ENCODE assay signal across 15 mouse cellular contexts in the genomic region with DNA sequence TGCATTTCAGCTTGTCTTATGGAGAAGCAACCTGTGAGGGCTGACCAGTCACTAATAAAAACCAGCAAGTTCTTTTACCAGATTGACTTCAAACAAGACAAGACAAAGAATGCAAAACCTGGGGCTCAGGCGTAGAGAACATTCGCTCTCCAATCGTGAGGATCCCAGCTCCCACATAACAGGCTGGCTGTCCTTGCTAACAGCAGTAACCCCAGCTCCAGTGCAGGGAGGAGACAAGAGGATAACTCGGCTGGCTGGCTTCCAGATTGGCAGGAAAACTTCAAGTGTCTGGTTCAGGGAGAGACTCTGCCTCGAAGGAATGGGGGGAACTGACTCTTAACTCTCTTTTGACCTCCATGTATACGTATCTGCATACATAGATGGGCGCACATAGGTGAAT.
DNase-seq lines count a peak whose midpoint lies in the region; ATAC-seq and TF ChIP-seq lines count a peak whose summit lies in the region.
"Had no signal": no experiment of that assay in that cellular context is flagged by ENCODE, and none has a peak within 500 bp of the region (broad histone marks: within the 10 kb centered on the region; RNA-seq: fewer than 3 reads in every experiment).

No protein-coding gene starts in this region.

- no peak overlapping the region for H3K4me3 ChIP-seq in liver, adult 2 months (ENCODE audit: insufficient read depth, low read depth, low read length)
- no peak overlapping the region for H3K4me3 ChIP-seq in stomach, embryonic 14.5 days (ENCODE audit: low read depth, low read length)
- no peak overlapping the region for H3K4me3 ChIP-seq in hindbrain, embryonic 10.5 days
- H3K4me3 ChIP-seq: hindbrain, embryonic 15.5 days had no signal

- peaks cover 20% of the 10 kb centered on the region; the same call in 1 of the 2 replicates for H3K79me2 ChIP-seq in liver, adult 2 months (ENCODE audit: control insufficient read depth, insufficient read depth, low read length)

- no peaks in the 10 kb centered on the region for H3K9me3 ChIP-seq in stomach, embryonic 14.5 days (ENCODE audit: control insufficient read depth, low read depth, low read length)
- no peaks in the 10 kb centered on the region for H3K9me3 ChIP-seq in hindbrain, embryonic 10.5 days
- H3K9me3 ChIP-seq: hindbrain, embryonic 15.5 days had no signal

- peaks cover 34% of the 10 kb centered on the region for H3K4me1 ChIP-seq in liver, adult 2 months (ENCODE audit: control insufficient read depth, insufficient read depth, low read length)
- peaks cover 3% of the 10 kb centered on the region; the same call in 1 of the 2 replicates for H3K4me1 ChIP-seq in stomach, embryonic 14.5 days (ENCODE audit: control insufficient read depth, insufficient read depth, low read length)
- no peaks in the 10 kb centered on the region for H3K4me1 ChIP-seq in hindbrain, embryonic 10.5 days (replicated peaks)
- H3K4me1 ChIP-seq: hindbrain, embryonic 15.5 days had no signal

- 77% methylated on average over 7 of the region's 7 CpGs for WGBS in liver, adult 2 months
- WGBS in stomach, embryonic 14.5 days, result 86% methylated on average over 7 of the region's 7 CpGs
- 86% methylated on average over 7 of the region's 7 CpGs for WGBS in hindbrain, embryonic 10.5 days

- 0 out of 2 replicates have a peak overlapping the region, but pooled peaks have one; percentile 0 for H3K27ac ChIP-seq in liver, adult 2 months (replicated peaks; ENCODE audit: insufficient read depth, low read depth, low read length)
- H3K27ac ChIP-seq in stomach, embryonic 14.5 days (ENCODE audit: low read length), result peak overlapping the region; percentile 48; the same call in 1 of the 2 replicates
- H3K27ac ChIP-seq in hindbrain, embryonic 10.5 days, result no peak overlapping the region
- H3K27ac ChIP-seq: hindbrain, embryonic 15.5 days had no signal

- DNase-seq in cerebellum, postnatal 10 days, result peak; percentile 40 to 44
- no peak for DNase-seq in cerebellum, adult 8-10 months
- no peak for DNase-seq in liver, adult 2 months (ENCODE audit: extremely low read depth, low read depth, low spot score)
- no peak for DNase-seq in liver
- DNase-seq in adrenal gland, postnatal 25 days, result peak; percentile 33
- DNase-seq in hindbrain, embryonic 10.5 days (ENCODE audit: low spot score), result no peak
- DNase-seq in frontal cortex, postnatal 36 days (ENCODE audit: low spot score in 2 of 2), result no peak
- DNase-seq: cerebellum, adult 2 months; forebrain, postnatal 0 days; gastrocnemius, postnatal 14 days; left cerebral cortex, postnatal 4 days; midbrain, embryonic 14.5 days; retina, postnatal 1 day had no signal

- TF ChIP-seq CTCF in liver, adult 2 months (IDR thresholded peaks at IDR 0.05; ENCODE audit: low read depth, low read length), result no peak

- H3K36me3 ChIP-seq in liver, adult 2 months (ENCODE audit: control insufficient read depth, insufficient read depth, low read length), result no peaks in the 10 kb centered on the region
- no peaks in the 10 kb centered on the region for H3K36me3 ChIP-seq in stomach, embryonic 14.5 days (ENCODE audit: control insufficient read depth, insufficient read depth, low read length)
- H3K36me3 ChIP-seq in hindbrain, embryonic 10.5 days, result no peaks in the 10 kb centered on the region
- H3K36me3 ChIP-seq: hindbrain, embryonic 15.5 days had no signal

- no peaks in the 10 kb centered on the region for H3K27me3 ChIP-seq in liver, adult 2 months (ENCODE audit: control insufficient read depth, insufficient read depth, low read length)
- no peaks in the 10 kb centered on the region for H3K27me3 ChIP-seq in stomach, embryonic 14.5 days (ENCODE audit: control insufficient read depth, insufficient read depth, low read length)
- no peaks in the 10 kb centered on the region for H3K27me3 ChIP-seq in hindbrain, embryonic 10.5 days (ENCODE audit: insufficient read depth, poor library complexity, severe bottlenecking)
- H3K27me3 ChIP-seq: hindbrain, embryonic 15.5 days had no signal

- no peak overlapping the region for H3K4me2 ChIP-seq in stomach, embryonic 14.5 days (replicated peaks; ENCODE audit: low read depth, low read length)
- H3K4me2 ChIP-seq: hindbrain, embryonic 15.5 days had no signal

- no peak for ATAC-seq in stomach, embryonic 14.5 days (ENCODE audit: insufficient number of reproducible peaks, insufficient read depth, low FRiP score, low read depth)
- ATAC-seq: forebrain, postnatal 0 days had no signal

- H3K9ac ChIP-seq in liver, adult 2 months (ENCODE audit: low read depth, low read length), result no peak overlapping the region
- H3K9ac ChIP-seq in stomach, embryonic 14.5 days (replicated peaks; ENCODE audit: low read depth, low read length), result no peak overlapping the region
- H3K9ac ChIP-seq: forebrain, postnatal 0 days; hindbrain, embryonic 15.5 days had no signal

- TF ChIP-seq POLR2A in liver, adult 2 months (IDR thresholded peaks at IDR 0.05; ENCODE audit: extremely low read depth, insufficient read depth, low read length), result no peak

Comparison
In these comparisons a context has a peak if more than half of its experiments do, and no peak if none do; other contexts are left out.
1. DNase-seq: peak in cerebellum, postnatal 10 days (2 of 2) and adrenal gland, postnatal 25 days (single experiment); none in cerebellum, adult 8-10 months (single experiment), liver, adult 2 months (single experiment), liver (single experiment), hindbrain, embryonic 10.5 days (single experiment) and frontal cortex, postnatal 36 days (0 of 2).